Mouse (Mus musculus): Measurements from ENCODE around the gene Slc43a2. TPM values are rescaled to one million over a fixed set of nuclear protein-coding genes. Genes with fewer than 3 reads are reported as not detected.

Gene Slc43a2
- polyA plus RNA-seq, 1 experiment from 2014 or later: 4.9 TPM

- Histone ChIP-seq H3K4me3 (no peak overlapping the region), H3K27me3 (ENCODE audit: low read depth, poor library complexity, severe bottlenecking) (no peaks in the 10 kb centered on the region), H3K27ac (no peak overlapping the region), H3K9me3 (replicated peaks) (no peaks in the 10 kb centered on the region), H3K4me1 (no peaks in the 10 kb centered on the region), H3K36me3 (peaks cover 88% of the 10 kb centered on the region)
- DNase-seq (ENCODE audit: low spot score): no peak
- 98% methylated on average over 1 of the region's 1 CpGs for WGBS
Measured at GRCm38 (mm10) chr11:75614769-75615168, 83.3 kb downstream of the Slc43a2 start.

- Histone ChIP-seq H3K9me3 (replicated peaks) (no peaks in the 10 kb centered on the region), H3K4me1 (no peaks in the 10 kb centered on the region), H3K27ac (no peak overlapping the region), H3K4me3 (no peak overlapping the region), H3K36me3 (peaks cover 88% of the 10 kb centered on the region), H3K27me3 (ENCODE audit: low read depth, poor library complexity, severe bottlenecking) (no peaks in the 10 kb centered on the region)
- DNase-seq (ENCODE audit: low spot score): no peak
- 96% methylated on average over 2 of the region's 2 CpGs for WGBS
Measured at GRCm38 (mm10) chr11:75615556-75615955, 84.1 kb downstream of the Slc43a2 start.

- Histone ChIP-seq H3K9me3 (replicated peaks) (no peaks in the 10 kb centered on the region), H3K27ac (no peak overlapping the region), H3K27me3 (ENCODE audit: low read depth, poor library complexity, severe bottlenecking) (no peaks in the 10 kb centered on the region), H3K4me3 (no peak overlapping the region), H3K4me1 (no peaks in the 10 kb centered on the region), H3K36me3 (peaks cover 84% of the 10 kb centered on the region)
- no peak for DNase-seq (ENCODE audit: low spot score)
- 82% methylated on average over 5 of the region's 5 CpGs for WGBS
Measured at GRCm38 (mm10) chr11:75619133-75619532, 87.6 kb downstream of the Slc43a2 start.

DNA sequence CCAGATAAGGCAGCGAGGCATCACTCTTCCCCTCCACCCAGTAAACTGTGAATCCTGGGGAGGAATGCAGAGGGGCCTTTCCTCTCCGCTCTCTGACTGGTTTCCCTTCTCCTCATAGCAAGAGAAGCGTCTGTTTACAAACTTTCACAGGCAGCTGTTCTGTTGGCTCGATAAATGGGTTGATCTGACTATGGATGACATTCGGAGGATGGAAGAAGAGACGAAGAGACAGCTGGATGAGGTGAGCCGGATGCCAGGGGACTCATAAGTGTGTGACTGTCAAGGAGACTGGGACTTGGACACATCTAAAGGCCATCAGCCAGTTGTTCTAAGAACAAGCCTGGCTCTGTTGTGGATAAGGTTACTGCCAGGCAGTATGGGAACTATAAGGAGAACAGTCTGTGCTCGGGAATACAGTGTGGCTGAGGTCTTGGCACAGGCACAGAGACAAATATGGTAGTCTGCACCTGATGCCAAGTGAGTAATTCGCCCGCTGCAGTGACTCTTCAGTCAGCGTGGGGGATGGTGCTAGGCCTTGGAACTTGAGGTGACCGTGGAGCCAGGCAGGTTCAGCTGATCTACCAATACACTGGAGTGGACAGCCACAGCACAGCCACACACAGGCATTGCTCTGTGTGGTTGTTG is 88.8 kb downstream of the Slc43a2 start:
- Histone ChIP-seq H3K36me3 (peaks cover 79% of the 10 kb centered on the region), H3K27ac (no peak overlapping the region), H3K4me1 (no peaks in the 10 kb centered on the region), H3K9me3 (replicated peaks) (no peaks in the 10 kb centered on the region), H3K4me3 (no peak overlapping the region), H3K27me3 (ENCODE audit: low read depth, poor library complexity, severe bottlenecking) (no peaks in the 10 kb centered on the region)
- WGBS: 92% methylated on average over 12 of the region's 12 CpGs
- DNase-seq (ENCODE audit: low spot score): no peak

DNA sequence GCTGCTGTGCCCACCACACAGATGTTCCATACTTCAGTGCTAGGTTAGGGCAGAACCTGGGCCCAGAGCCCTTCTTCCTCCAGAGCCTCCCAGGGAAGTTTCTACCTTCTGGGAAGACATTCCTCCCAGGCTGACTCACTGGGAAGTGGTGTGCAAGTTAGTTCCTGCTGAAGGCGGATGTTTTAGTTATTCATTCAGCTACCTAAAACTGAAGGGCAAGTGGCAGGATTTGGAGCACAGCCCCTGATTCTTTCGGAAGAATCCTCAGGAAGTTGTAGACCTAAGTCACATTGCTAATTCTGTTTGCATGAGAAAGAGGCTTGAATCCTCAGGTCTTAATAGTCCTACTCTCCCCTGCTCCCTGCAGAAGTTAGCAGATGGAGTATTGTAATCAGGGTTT is 89.9 kb downstream of the Slc43a2 start:
- Histone ChIP-seq H3K27ac (no peak overlapping the region), H3K9me3 (replicated peaks) (no peaks in the 10 kb centered on the region), H3K4me3 (no peak overlapping the region), H3K36me3 (peaks cover 83% of the 10 kb centered on the region), H3K4me1 (no peaks in the 10 kb centered on the region), H3K27me3 (ENCODE audit: low read depth, poor library complexity, severe bottlenecking) (no peaks in the 10 kb centered on the region)
- 88% methylated on average over 2 of the region's 2 CpGs for WGBS
- DNase-seq (ENCODE audit: low spot score): no peak

- H3K27ac ChIP-seq: no peak overlapping the region
Measured at GRCm38 (mm10) chr11:75622588-75623329, 91.3 kb downstream of the Slc43a2 start.

DNA sequence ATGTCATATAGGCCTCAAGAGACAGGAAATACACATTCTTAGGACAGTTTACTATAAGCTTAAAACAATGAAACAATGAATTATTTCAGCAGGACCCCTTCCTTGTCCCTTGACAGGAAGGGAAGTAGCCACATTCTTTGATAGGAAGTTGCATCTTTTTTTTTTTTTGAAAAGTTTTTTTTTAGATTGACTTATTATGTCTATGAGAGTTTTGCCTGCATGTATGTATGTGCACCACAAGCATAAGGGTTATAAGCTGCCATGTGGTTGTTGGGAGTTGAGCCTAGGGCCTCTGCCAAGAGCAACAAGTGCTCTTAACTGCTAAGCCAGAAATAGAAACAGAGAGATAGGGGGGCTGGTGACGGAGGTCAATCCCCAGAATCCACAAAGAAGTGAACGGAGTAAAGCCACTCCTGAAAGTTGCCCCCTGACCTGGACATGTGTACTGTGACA is 92.6 kb downstream of the Slc43a2 start:
- DNase-seq (ENCODE audit: low spot score): no peak
- Histone ChIP-seq H3K9me3 (replicated peaks) (no peaks in the 10 kb centered on the region), H3K27me3 (ENCODE audit: low read depth, poor library complexity, severe bottlenecking) (no peaks in the 10 kb centered on the region), H3K4me1 (no peaks in the 10 kb centered on the region), H3K27ac (no peak overlapping the region), H3K36me3 (peaks cover 85% of the 10 kb centered on the region), H3K4me3 (no peak overlapping the region)
- WGBS: 76% methylated on average over 2 of the region's 2 CpGs

More at GRCm38 (mm10) chr11:75622588-75623329, 91.3 kb downstream of the Slc43a2 start:
- H3K4me3 ChIP-seq: no peak overlapping the region
- no peak for DNase-seq (ENCODE audit: low spot score)
- WGBS: 84% methylated on average over 2 of the region's 2 CpGs
- H3K9me3 ChIP-seq (replicated peaks): no peaks in the 10 kb centered on the region
- H3K27me3 ChIP-seq (ENCODE audit: low read depth, poor library complexity, severe bottlenecking): no peaks in the 10 kb centered on the region
- H3K36me3 ChIP-seq: peaks cover 84% of the 10 kb centered on the region
- H3K4me1 ChIP-seq: no peaks in the 10 kb centered on the region

DNA sequence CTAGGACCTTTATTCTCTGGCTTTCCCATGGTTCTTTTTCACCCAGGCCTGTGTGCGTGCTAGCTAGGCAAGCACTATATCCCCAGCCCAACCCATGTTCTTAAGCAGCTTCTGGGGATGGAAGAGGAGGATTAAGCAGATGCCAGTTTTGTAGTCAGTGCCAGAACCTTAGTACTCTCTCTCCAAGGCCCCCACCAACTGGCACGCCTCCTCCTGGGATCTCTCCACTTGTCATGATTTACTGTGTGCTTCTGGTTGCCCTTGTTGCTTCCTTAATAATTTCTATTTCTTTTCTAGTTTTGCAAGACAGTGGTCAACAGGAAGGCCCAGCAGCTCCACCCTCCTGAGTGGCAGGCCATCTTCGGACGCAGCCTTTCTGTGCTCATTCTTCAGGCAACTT is 94.3 kb downstream of the Slc43a2 start:
- Histone ChIP-seq H3K9me3 (replicated peaks) (no peaks in the 10 kb centered on the region), H3K4me1 (peaks cover 8% of the 10 kb centered on the region), H3K27me3 (ENCODE audit: low read depth, poor library complexity, severe bottlenecking) (no peaks in the 10 kb centered on the region), H3K27ac (no peak overlapping the region), H3K4me3 (no peak overlapping the region), H3K36me3 (peaks cover 69% of the 10 kb centered on the region)
- 96% methylated on average over 4 of the region's 4 CpGs for WGBS
- no peak for DNase-seq (ENCODE audit: low spot score)

Small RNAs within 50 kb of the gene (microRNA-seq; reads per million reads assigned to microRNA genes)
- gene Mir3971: not detected

Other genes starting within 250 kb of the Slc43a2 start
- gene Rpa1, start 183.4 kb upstream of the Slc43a2 start, polyA plus RNA-seq (2016; fragmentation: Nextera tagmentation; extraction: Ambion mirVana): 178 and 185 TPM in 2 replicates
- gene Smyd4, start 183.3 kb upstream of the Slc43a2 start, polyA plus RNA-seq (2016; fragmentation: Nextera tagmentation; extraction: Ambion mirVana): 15.0 and 17.1 TPM in 2 replicates
- gene Serpinf1, start 109.0 kb upstream of the Slc43a2 start, polyA plus RNA-seq (2016; fragmentation: Nextera tagmentation; extraction: Ambion mirVana): 214 and 217 TPM in 2 replicates
- gene Serpinf2, start 92.1 kb upstream of the Slc43a2 start, polyA plus RNA-seq (2016; fragmentation: Nextera tagmentation; extraction: Ambion mirVana): 0.36 TPM in 1 of 2 replicates, not detected in the other
- 5.6 and 6.6 TPM in 2 replicates for gene Wdr81, start 77.0 kb upstream of the Slc43a2 start, polyA plus RNA-seq (2016; fragmentation: Nextera tagmentation; extraction: Ambion mirVana)
- gene Tlcd2, start 70.0 kb upstream of the Slc43a2 start, polyA plus RNA-seq (2016; fragmentation: Nextera tagmentation; extraction: Ambion mirVana): 9.2 and 9.8 TPM in 2 replicates
- gene Prpf8, start 44.9 kb upstream of the Slc43a2 start, polyA plus RNA-seq (2016; fragmentation: Nextera tagmentation; extraction: Ambion mirVana): 81.7 and 82.6 TPM in 2 replicates
- gene Rilp, start 21.6 kb upstream of the Slc43a2 start, polyA plus RNA-seq (2016; fragmentation: Nextera tagmentation; extraction: Ambion mirVana): 0.25 and 0.46 TPM in 2 replicates
- gene Scarf1, start 18.2 kb upstream of the Slc43a2 start, polyA plus RNA-seq (2016; fragmentation: Nextera tagmentation; extraction: Ambion mirVana): 7.0 and 7.1 TPM in 2 replicates
- gene Pitpna, start 56.4 kb downstream of the Slc43a2 start, polyA plus RNA-seq (2016; fragmentation: Nextera tagmentation; extraction: Ambion mirVana): 60.9 and 68.8 TPM in 2 replicates
- 14.4 and 17.6 TPM in 2 replicates for gene Inpp5k, start 99.3 kb downstream of the Slc43a2 start, polyA plus RNA-seq (2016; fragmentation: Nextera tagmentation; extraction: Ambion mirVana)
- gene Myo1c, start 118.8 kb downstream of the Slc43a2 start, polyA plus RNA-seq (2016; fragmentation: Nextera tagmentation; extraction: Ambion mirVana): 19.7 and 20.2 TPM in 2 replicates
- 105 and 123 TPM in 2 replicates for gene Crk, start 147.6 kb downstream of the Slc43a2 start, polyA plus RNA-seq (2016; fragmentation: Nextera tagmentation; extraction: Ambion mirVana)
- gene Ywhae, start 201.2 kb downstream of the Slc43a2 start, polyA plus RNA-seq (2016; fragmentation: Nextera tagmentation; extraction: Ambion mirVana): 1,115 and 1,137 TPM in 2 replicates

Measured in limb, embryonic 10.5 days (tissue).